Mouse (Mus musculus) ovary, adult 18-20 months (tissue): ENCODE data around the gene Notch4.
A peak's percentile ranks its signal among the peaks of the same experiment; 100 is the strongest.

ENCODE experiments used
- DNase-seq: peaks from one replicate; pipeline ENCODE4 v3.0.0; 2022; ENCODE audit warnings: low spot score, mixed read lengths

Gene Notch4

GRCm38 (mm10) chr17:34593752-34594525 is 29.9 kb downstream of the Notch4 start:
- no peak for DNase-seq

DNA sequence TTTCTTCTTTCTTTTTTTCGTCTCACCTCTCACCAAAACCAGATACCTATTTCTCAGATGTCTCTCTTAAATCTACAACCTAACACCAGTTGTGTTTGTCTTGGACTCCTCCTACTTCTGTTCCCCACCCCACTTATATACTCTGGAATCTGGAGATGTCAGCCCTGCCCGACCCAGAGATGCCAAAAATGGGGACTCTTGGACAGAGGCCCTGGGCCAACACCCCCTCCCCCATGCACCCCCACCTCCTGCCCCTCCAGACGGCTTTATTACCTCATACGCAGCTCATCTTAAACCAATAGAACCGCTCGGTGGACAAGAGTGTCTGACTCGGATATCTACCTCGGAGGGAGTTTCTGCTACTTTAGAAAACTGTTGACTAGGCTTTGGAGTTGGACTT is 32.0 kb downstream of the Notch4 start:
- DNase-seq, result no peak

- no peak for DNase-seq
Observed at GRCm38 (mm10) chr17:34597566-34598095, 33.6 kb downstream of the Notch4 start, which contains the start of gene Ager. TSS of gene Ager (plus strand) at chr17:34597862.

GRCm38 (mm10) chr17:34599891-34600290 is 35.8 kb downstream of the Notch4 start:
- no peak for DNase-seq

GRCm38 (mm10) chr17:34601796-34602195 is 37.7 kb downstream of the Notch4 start:
- DNase-seq, result no peak

GRCm38 (mm10) chr17:34603375-34604060 is 39.5 kb downstream of the Notch4 start, which contains the start of gene Rnf5:
TSS of gene Rnf5 (minus strand) at chr17:34603690.
- peak; percentile 99 for DNase-seq

DNA sequence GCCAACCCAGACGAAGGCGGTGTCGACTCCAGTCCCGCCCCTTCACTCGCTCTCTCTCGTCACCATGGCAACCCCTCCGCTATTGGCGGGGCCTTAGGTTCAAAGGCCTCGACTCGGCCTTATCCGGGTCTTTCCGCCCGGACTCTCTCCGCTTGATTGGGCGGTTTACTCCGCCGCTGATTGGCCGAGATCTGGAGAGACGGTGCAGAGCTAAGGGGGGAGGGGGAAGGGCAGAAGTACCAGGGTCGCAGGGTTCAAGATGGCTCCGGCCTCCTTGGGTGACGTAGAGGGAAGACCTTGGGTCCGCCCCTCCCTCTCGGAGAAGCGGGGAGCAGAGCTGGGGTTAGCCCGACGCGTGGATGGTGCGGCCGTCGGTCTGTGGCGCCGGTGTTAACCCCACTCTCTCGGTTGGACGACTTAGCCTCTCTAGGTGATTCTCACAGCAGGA is 40.0 kb downstream of the Notch4 start, which contains the start of gene Agpat1:
Gene Agpat1 (plus strand): TSS at position 202 of the 448 bp plus-strand sequence.
- peak; percentile 99 for DNase-seq

- DNase-seq, result no peak
Observed at GRCm38 (mm10) chr17:34604511-34605237, 40.6 kb downstream of the Notch4 start.

DNA sequence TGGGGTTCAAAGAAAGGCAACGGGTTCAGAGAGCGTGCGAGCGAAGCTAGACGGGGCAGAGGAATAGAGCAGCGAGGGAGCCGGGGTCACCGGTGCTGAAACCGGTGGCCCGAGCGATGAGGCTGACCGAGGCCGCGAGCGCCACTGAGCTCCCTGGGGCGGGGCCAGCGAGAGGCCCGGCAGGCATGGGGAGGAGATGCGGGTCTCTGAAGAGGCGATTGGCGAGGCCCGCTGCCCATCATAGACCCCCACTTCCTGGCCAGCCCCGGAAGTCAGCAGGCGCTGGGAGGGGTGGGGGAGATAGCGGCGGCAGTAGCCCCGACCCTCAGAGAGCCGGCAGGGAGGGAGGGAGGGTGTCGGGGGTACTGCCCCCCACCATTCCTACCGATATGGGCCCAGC is 41.5 kb downstream of the Notch4 start:
- peak; percentile 95 for DNase-seq

DNA sequence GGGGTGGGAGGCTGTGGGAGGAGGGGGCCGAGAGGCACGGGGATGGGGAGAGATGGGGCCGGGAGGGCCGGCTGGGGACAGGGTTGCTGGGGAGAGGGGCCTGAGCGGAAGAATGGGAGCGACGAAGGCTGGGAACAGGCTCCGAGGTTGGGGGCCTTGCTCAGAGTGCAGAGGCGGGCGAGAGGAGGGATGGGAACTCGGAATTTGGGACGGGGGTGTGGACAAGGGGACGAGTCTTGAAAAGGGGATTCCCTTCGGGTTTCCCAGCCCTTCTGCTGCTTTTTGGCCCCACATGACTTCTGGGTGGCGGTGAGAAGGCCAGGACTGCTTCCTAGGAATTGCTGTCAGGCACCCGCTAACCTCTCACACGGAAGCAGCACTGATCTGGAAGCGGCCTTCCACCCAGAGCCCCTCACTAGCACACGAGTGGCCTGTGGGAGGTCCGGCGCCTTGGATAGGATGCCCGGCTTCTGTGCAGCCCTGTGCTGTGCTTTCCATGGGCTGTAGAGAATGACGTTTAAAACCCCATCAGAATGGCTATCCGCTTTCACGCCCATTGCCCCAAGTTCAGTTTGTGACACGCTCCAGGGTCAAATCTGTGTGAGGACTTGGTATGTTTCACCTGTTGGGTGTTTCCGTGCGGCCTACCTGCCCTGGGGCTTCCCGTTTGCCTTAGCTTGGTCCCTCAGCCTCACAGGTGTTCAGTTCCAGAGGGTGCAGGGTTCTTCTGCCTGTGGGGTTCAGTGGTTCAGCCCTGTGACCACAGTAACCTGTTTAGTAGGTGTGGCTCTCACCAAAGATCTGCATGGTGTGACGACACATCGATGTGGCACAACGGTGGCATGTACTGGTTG is 42.3 kb downstream of the Notch4 start:
- no peak for DNase-seq

- no peak for DNase-seq
Observed at GRCm38 (mm10) chr17:34607997-34608396, 43.9 kb downstream of the Notch4 start.

DNA sequence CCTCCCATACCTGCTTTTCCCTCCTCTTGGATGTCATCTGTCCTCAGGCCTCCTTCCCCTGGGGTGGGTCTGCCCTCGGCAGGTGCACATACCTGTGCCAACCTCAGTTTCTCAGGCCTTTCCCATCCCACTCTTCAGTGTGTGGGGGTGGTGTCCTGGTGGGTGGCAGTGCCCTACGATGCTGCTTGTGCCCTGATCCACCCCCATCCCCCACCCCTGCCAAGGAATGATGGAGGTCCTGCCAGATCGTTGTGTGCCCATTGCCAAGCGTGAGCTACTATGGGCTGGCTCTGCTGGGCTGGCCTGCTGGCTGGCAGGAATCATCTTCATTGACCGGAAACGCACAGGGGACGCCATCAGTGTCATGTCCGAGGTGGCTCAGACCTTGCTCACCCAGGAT is 47.0 kb downstream of the Notch4 start:
- no peak for DNase-seq

DNA sequence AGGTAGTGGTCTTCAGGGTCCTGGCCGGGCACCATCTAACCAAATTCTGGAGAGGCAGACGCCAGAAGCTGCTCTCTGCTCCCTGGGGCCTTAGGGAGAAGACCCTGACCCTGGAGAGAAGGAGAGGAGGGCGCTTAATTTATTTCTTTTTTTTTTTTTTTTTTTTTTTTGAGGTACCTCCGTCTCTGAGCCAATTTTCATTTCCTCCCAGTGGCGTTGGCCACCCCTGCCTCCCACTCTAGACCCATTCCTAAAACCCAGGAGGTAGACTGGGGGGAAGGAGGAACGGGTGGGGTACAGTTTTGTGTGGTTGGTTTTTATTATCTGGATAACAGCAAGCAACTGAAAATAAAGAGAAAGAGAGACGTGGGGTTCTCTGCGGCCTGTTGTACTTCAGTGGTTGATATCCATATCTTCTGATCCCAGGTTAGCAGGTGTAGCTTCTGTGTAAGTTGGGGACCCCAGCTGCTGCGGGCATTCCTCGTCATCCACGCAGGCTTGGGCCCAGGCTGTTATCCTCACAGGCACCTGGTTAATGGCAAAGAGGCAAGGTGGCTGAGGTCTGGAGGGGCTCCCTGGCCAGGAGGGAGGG is 49.1 kb downstream of the Notch4 start:
- no peak for DNase-seq

GRCm38 (mm10) chr17:34613830-34614229 is 49.8 kb downstream of the Notch4 start:
- DNase-seq, result no peak

- no peak for DNase-seq
Observed at GRCm38 (mm10) chr17:34615871-34616270, 51.8 kb downstream of the Notch4 start, which contains the start of gene Egfl8. TSS of gene Egfl8 (minus strand) at chr17:34615971.

- no peak for DNase-seq
Observed at GRCm38 (mm10) chr17:34618999-34619398, 54.9 kb downstream of the Notch4 start.

GRCm38 (mm10) chr17:34621006-34621405 is 56.9 kb downstream of the Notch4 start:
- no peak for DNase-seq

GRCm38 (mm10) chr17:34623161-34623560 is 59.1 kb downstream of the Notch4 start:
- DNase-seq, result no peak

DNA sequence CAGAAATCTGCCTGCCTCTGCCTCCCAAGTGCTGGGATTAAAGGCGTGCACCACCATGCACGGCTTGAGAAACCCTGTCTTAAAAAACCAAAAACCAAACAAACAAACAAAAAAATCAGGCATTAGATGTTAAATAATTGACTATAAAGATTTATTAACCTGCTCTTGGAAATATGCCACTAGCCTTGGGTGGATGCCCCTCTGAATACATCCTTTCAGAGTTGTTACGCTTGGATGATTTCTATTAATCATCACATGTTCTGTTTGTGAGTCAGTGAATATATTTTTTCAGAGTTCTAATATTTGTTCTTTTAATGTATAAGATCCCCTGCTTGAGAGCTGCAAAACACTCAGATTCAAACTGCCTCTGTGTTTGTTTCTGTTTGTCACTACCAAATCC is 60.9 kb downstream of the Notch4 start:
- DNase-seq, result no peak

- DNase-seq, result no peak
Observed at GRCm38 (mm10) chr17:34626062-34626772, 62.1 kb downstream of the Notch4 start.
